Mouse (Mus musculus) spleen, postnatal 4 days (tissue): ENCODE measurements around the gene Cavin2.

Source experiments
- DNase-seq, 2 experiments: peaks; one replicate each; pipeline ENCODE4 v3.0.0; 2022; ENCODE audit warnings: low spot score in 2 of 2

Gene Cavin2

GRCm38 (mm10) chr1:51315476-51315875 lies 26.6 kb downstream of the Cavin2 start:
- no peak for DNase-seq

- DNase-seq: no peak
These were observed 34.6 kb downstream of the Cavin2 start for GRCm38 (mm10) chr1:51323506-51323905.

GRCm38 (mm10) chr1:51328541-51328940 lies 39.6 kb downstream of the Cavin2 start:
- DNase-seq: no peak

- no peak for DNase-seq
These were observed 44.1 kb downstream of the Cavin2 start for GRCm38 (mm10) chr1:51332986-51333385.

GRCm38 (mm10) chr1:51333557-51334285 lies 44.8 kb downstream of the Cavin2 start:
- DNase-seq: peak; percentile 40 to 77

- no peak for DNase-seq
These were observed 45.4 kb downstream of the Cavin2 start for GRCm38 (mm10) chr1:51334289-51334688.

- DNase-seq: no peak
These were observed 46.2 kb downstream of the Cavin2 start for GRCm38 (mm10) chr1:51335081-51335480.

- DNase-seq: no peak
These were observed 55.2 kb downstream of the Cavin2 start for GRCm38 (mm10) chr1:51344160-51344559.

GRCm38 (mm10) chr1:51347596-51347995 lies 58.7 kb downstream of the Cavin2 start:
- no peak for DNase-seq

- no peak for DNase-seq
These were observed 59.7 kb downstream of the Cavin2 start for GRCm38 (mm10) chr1:51348631-51349030.

- no peak for DNase-seq
These were observed 60.5 kb downstream of the Cavin2 start for GRCm38 (mm10) chr1:51349291-51349967.
